Mouse (Mus musculus) MEL (cell line): ENCODE results near the gene Atp2c1. TPM values are rescaled to one million over a fixed set of nuclear protein-coding genes. Genes with fewer than 3 reads are reported as not detected.

Experiments
- DNase-seq: peaks from one replicate; pipeline ENCODE4 v3.0.0; 2011; ENCODE audit warnings: low read depth, low spot score
- H3K27ac ChIP-seq: 2 replicates; pipeline ENCODE4 v1.5.1; 2012; ENCODE audit warnings: low read depth, mild to moderate bottlenecking, control low read depth, low read length, moderate library complexity; ENCODE audit not compliant: control insufficient read depth
- H3K27me3 ChIP-seq, 2 experiments: fragments of 150-350 bp in 1 of 2; sonication (generic) in 1 of 2; 2 replicates each; pipeline ENCODE4 v1.6.1; 2012; ENCODE audit warnings: low read length in 2 of 2, mild to moderate bottlenecking in 2 of 2, improper control_type of control experiment in 1 of 2, moderate library complexity in 1 of 2; ENCODE audit not compliant: insufficient read depth in 2 of 2, control insufficient read depth in 1 of 2
- H3K36me3 ChIP-seq, 2 experiments: 2 replicates each; pipeline ENCODE4 v1.6.1; 2012 to 2014; ENCODE audit warnings: low read length in 2 of 2, improper control_type of control experiment in 1 of 2, inconsistent platforms in 1 of 2, mild to moderate bottlenecking in 1 of 2; ENCODE audit not compliant: insufficient read depth in 2 of 2, control insufficient read depth in 1 of 2
- H3K4me1 ChIP-seq, 2 experiments: fragments of 150-350 bp in 1 of 2; sonication (generic) in 1 of 2; 2 replicates each; pipeline ENCODE4 v1.6.1; 2012; ENCODE audit warnings: low read length in 2 of 2, improper control_type of control experiment in 1 of 2, mild to moderate bottlenecking in 1 of 2; ENCODE audit not compliant: insufficient read depth in 2 of 2, control insufficient read depth in 1 of 2
- H3K4me3 ChIP-seq, 2 experiments: fragments of 150-350 bp in 1 of 2; sonication (generic) in 1 of 2; 2 replicates each; pipeline ENCODE4 v1.5.1; 2012; ENCODE audit warnings: low read depth in 2 of 2, low read length in 2 of 2, mild to moderate bottlenecking in 2 of 2, moderate library complexity in 2 of 2, control low read depth in 1 of 2, improper control_type of control experiment in 1 of 2; ENCODE audit not compliant: control insufficient read depth in 1 of 2, insufficient read depth in 1 of 2
- H3K79me2 ChIP-seq: 2 replicates; pipeline ENCODE4 v1.6.1; 2012; ENCODE audit warnings: mild to moderate bottlenecking, low read length, moderate library complexity; ENCODE audit not compliant: control insufficient read depth, poor library complexity, insufficient read depth
- H3K9ac ChIP-seq: 2 replicates; pipeline ENCODE4 v1.6.1; 2012; ENCODE audit warnings: low read depth, mild to moderate bottlenecking, control low read depth, low read length, moderate library complexity; ENCODE audit not compliant: control insufficient read depth, poor library complexity, severe bottlenecking
- H3K9me3 ChIP-seq: fragments of 150-350 bp; sonication (generic); replicated peaks from 2 replicates; pipeline ENCODE4 v1.6.1; 2012; ENCODE audit warnings: mild to moderate bottlenecking, low read length, improper control_type of control experiment, moderate library complexity; ENCODE audit not compliant: insufficient read depth
- BHLHE40 ChIP-seq: IDR thresholded peaks from 2 replicates; pipeline ENCODE4 v1.6.1; 2012; ENCODE audit warnings: low read depth, mild to moderate bottlenecking, inconsistent platforms, low read length, improper control_type of control experiment, borderline replicate concordance
- CHD1 ChIP-seq: IDR thresholded peaks from 2 replicates; pipeline ENCODE4 v1.6.1; 2012; ENCODE audit warnings: low read depth, mild to moderate bottlenecking, inconsistent platforms, low read length, improper control_type of control experiment
- EP300 ChIP-seq, 2 experiments: IDR thresholded peaks; 2 replicates each; pipeline ENCODE4 v1.6.1; 2011; ENCODE audit warnings: improper control_type of control experiment in 2 of 2, low read length in 2 of 2, low read depth in 1 of 2, mild to moderate bottlenecking in 1 of 2
- ETS1 ChIP-seq: IDR thresholded peaks from 2 replicates; pipeline ENCODE4 v1.6.1; 2012; ENCODE audit warnings: low read depth, mild to moderate bottlenecking, inconsistent platforms, low read length, improper control_type of control experiment, moderate library complexity
- GABPA ChIP-seq: IDR thresholded peaks from 2 replicates; pipeline ENCODE4 v1.6.1; 2012; ENCODE audit warnings: low read depth, mild to moderate bottlenecking, inconsistent platforms, low read length, improper control_type of control experiment, moderate library complexity
- HCFC1 ChIP-seq: IDR thresholded peaks from 2 replicates; pipeline ENCODE4 v1.6.1; 2012; ENCODE audit warnings: low read depth, mild to moderate bottlenecking, inconsistent platforms, low read length, improper control_type of control experiment, moderate library complexity
- MAX ChIP-seq: IDR thresholded peaks from 2 replicates; pipeline ENCODE4 v1.6.1; 2011; ENCODE audit warnings: low read length, improper control_type of control experiment
- MAZ ChIP-seq: IDR thresholded peaks from 2 replicates; pipeline ENCODE4 v1.6.1; 2012; ENCODE audit warnings: low read depth, mild to moderate bottlenecking, inconsistent platforms, low read length, improper control_type of control experiment
- MEF2A ChIP-seq: IDR thresholded peaks from 2 replicates; pipeline ENCODE4 v1.6.1; 2014; ENCODE audit warnings: low read depth, mild to moderate bottlenecking, inconsistent platforms, low read length, improper control_type of control experiment; ENCODE audit not compliant: poor library complexity, insufficient replicate concordance, severe bottlenecking; ENCODE audit errors: extremely low read depth
- MXI1 ChIP-seq: IDR thresholded peaks from 2 replicates; pipeline ENCODE4 v1.6.1; 2011; ENCODE audit warnings: mild to moderate bottlenecking, low read depth, low read length, improper control_type of control experiment
- MYB ChIP-seq: IDR thresholded peaks from 2 replicates; pipeline ENCODE4 v1.6.1; 2011; ENCODE audit warnings: mild to moderate bottlenecking, low read depth, low read length, improper control_type of control experiment
- MYC ChIP-seq: IDR thresholded peaks from 2 replicates; pipeline ENCODE4 v1.6.1; 2011; ENCODE audit warnings: low read depth, mild to moderate bottlenecking, low read length, improper control_type of control experiment, moderate library complexity
- POLR2A ChIP-seq, 2 experiments: IDR thresholded peaks; 2 replicates each; pipeline ENCODE4 v1.6.1; 2011 to 2012; ENCODE audit warnings: low read length in 2 of 2, mild to moderate bottlenecking in 2 of 2, control low read depth in 1 of 2, improper control_type of control experiment in 1 of 2, low read depth in 1 of 2, moderate library complexity in 1 of 2; ENCODE audit not compliant: control insufficient read depth in 1 of 2, insufficient read depth in 1 of 2, poor library complexity in 1 of 2
- POLR2AphosphoS2 ChIP-seq: IDR thresholded peaks from 2 replicates; pipeline ENCODE4 v1.6.1; 2011; ENCODE audit warnings: low read length, improper control_type of control experiment
- RAD21 ChIP-seq: IDR thresholded peaks from 2 replicates; pipeline ENCODE4 v1.6.1; 2011; ENCODE audit warnings: mild to moderate bottlenecking, low read depth, low read length, improper control_type of control experiment
- RCOR1 ChIP-seq: IDR thresholded peaks from 2 replicates; pipeline ENCODE4 v1.6.1; 2012; ENCODE audit warnings: low read depth, mild to moderate bottlenecking, inconsistent platforms, low read length, improper control_type of control experiment
- SMC3 ChIP-seq: IDR thresholded peaks from 2 replicates; pipeline ENCODE4 v1.6.1; 2011; ENCODE audit warnings: low read depth, low read length, improper control_type of control experiment
- TBP ChIP-seq: IDR thresholded peaks from 2 replicates; pipeline ENCODE4 v1.8.0; 2011; ENCODE audit warnings: low read depth, low read length, improper control_type of control experiment
- UBTF ChIP-seq: IDR thresholded peaks from 2 replicates; pipeline ENCODE4 v1.6.1; 2012; ENCODE audit warnings: low read depth, mild to moderate bottlenecking, inconsistent platforms, low read length, improper control_type of control experiment, moderate library complexity, borderline replicate concordance; ENCODE audit not compliant: insufficient read depth
- USF1 ChIP-seq: IDR thresholded peaks from 2 replicates; pipeline ENCODE4 v1.6.1; 2014; ENCODE audit warnings: low read depth, mild to moderate bottlenecking, inconsistent platforms, low read length, improper control_type of control experiment, moderate library complexity
- USF2 ChIP-seq, 2 experiments: IDR thresholded peaks; 2 replicates each; pipeline ENCODE4 v1.6.1; 2011 to 2012; ENCODE audit warnings: improper control_type of control experiment in 2 of 2, low read length in 2 of 2, borderline replicate concordance in 1 of 2, inconsistent platforms in 1 of 2, low read depth in 1 of 2, mild to moderate bottlenecking in 1 of 2; ENCODE audit not compliant: insufficient read depth in 1 of 2
- ZKSCAN1 ChIP-seq: IDR thresholded peaks from 2 replicates; pipeline ENCODE4 v1.6.1; 2012; ENCODE audit warnings: low read depth, mild to moderate bottlenecking, inconsistent platforms, low read length, improper control_type of control experiment, moderate library complexity
- ZMIZ1 ChIP-seq: IDR thresholded peaks from 2 replicates; pipeline ENCODE4 v1.6.1; 2012; ENCODE audit warnings: low read depth, mild to moderate bottlenecking, inconsistent platforms, low read length, improper control_type of control experiment, moderate library complexity
- ZNF384 ChIP-seq: IDR thresholded peaks from 2 replicates; pipeline ENCODE4 v1.6.1; 2012; ENCODE audit warnings: low read depth, mild to moderate bottlenecking, inconsistent platforms, low read length, improper control_type of control experiment
- polyA plus RNA-seq, 2 experiments: library from polyadenylated mRNA; stranded (reverse) in 1 of 2; unstranded in 1 of 2; fragments of >175 nt in 1 of 2; fragments of >200 nt in 1 of 2; gene quantifications; 2 replicates each; pipeline versions ENCODE4 v1.2.1 to v1.2.4; 2012; ENCODE audit warnings: low replicate concordance in 2 of 2, low read depth in 1 of 2; ENCODE audit not compliant: insufficient read length in 2 of 2, insufficient read depth in 1 of 2, missing spikeins in 1 of 2
- total RNA-seq: library from RNA; depleted of rRNA; stranded (reverse); fragments of 300-350 nt; gene quantifications from 2 replicates; pipeline ENCODE4 v1.2.3, GENCODE M21; 2012

Atp2c1 gene
- total and polyA plus RNA-seq, 3 experiments = 32.7 to 33.6 TPM; not detected in 1

- no peaks in the 10 kb centered on the region for H3K36me3 ChIP-seq
- H3K4me3 ChIP-seq = no peak overlapping the region
- no peaks in the 10 kb centered on the region; a peak in 1 of 4 replicates for H3K27me3 ChIP-seq
Observed at GRCm38 (mm10) chr9:105553629-105554438, 26.7 kb upstream of the Atp2c1 start.

GRCm38 (mm10) chr9:105551407-105551806 lies 24.3 kb upstream of the Atp2c1 start:
- Histone ChIP-seq H3K36me3 (no peaks in the 10 kb centered on the region), H3K27ac (no peak overlapping the region), H3K4me1 (no peaks in the 10 kb centered on the region), H3K79me2 (no peaks in the 10 kb centered on the region), H3K9me3 (no peaks in the 10 kb centered on the region), H3K9ac (no peak overlapping the region), H3K27me3 (no peaks in the 10 kb centered on the region; a peak in 1 of 4 replicates), H3K4me3 (no peak overlapping the region)
- TF ChIP-seq ZNF384 (no peak), MAX (no peak), GABPA (no peak), RAD21 (no peak), USF1 (no peak), ZKSCAN1 (no peak), EP300 (IDR thresholded peaks at IDR 0.05; ENCODE audit: low read depth in 1 of 2, low read length in 2 of 2) (no peak), USF2 (IDR thresholded peaks at IDR 0.05; ENCODE audit: borderline replicate concordance in 1 of 2, insufficient read depth in 1 of 2, low read depth in 1 of 2, low read length in 2 of 2) (no peak), ETS1 (no peak), MXI1 (no peak), MEF2A (no peak), UBTF (no peak), SMC3 (no peak)
- no peak for DNase-seq

More at GRCm38 (mm10) chr9:105553629-105554438, 26.7 kb upstream of the Atp2c1 start:
- H3K9ac ChIP-seq = no peak overlapping the region
- H3K4me1 ChIP-seq = no peaks in the 10 kb centered on the region
- no peak for DNase-seq
- H3K27ac ChIP-seq = no peak overlapping the region
- TF ChIP-seq HCFC1 (no peak), POLR2AphosphoS2 (no peak), GABPA (no peak), UBTF (no peak), MXI1 (no peak), ZKSCAN1 (no peak), BHLHE40 (no peak), CHD1 (no peak), MYC (no peak), MYB (no peak), SMC3 (no peak), MAZ (no peak), MAX (no peak), RAD21 (no peak), RCOR1 (no peak), ZMIZ1 (no peak), MEF2A (no peak), POLR2A (IDR thresholded peaks at IDR 0.05; ENCODE audit: control insufficient read depth in 1 of 2, insufficient read depth in 1 of 2, low read depth in 1 of 2, low read length in 2 of 2, poor library complexity in 1 of 2) (no peak), TBP (no peak)
- TF ChIP-seq, all 39 proteins: peak for 0
- no peaks in the 10 kb centered on the region for H3K79me2 ChIP-seq
- H3K9me3 ChIP-seq = no peaks in the 10 kb centered on the region
